Mouse (Mus musculus): ENCODE data around the gene Cenpm. TPM values are rescaled to one million over a fixed set of nuclear protein-coding genes. Genes with fewer than 3 reads are reported as not detected.

The Cenpm gene
- total RNA-seq, 2 experiments from 2014 or later, result 3.3 to 5.0 TPM

- intact Hi-C loops (cut with DNase I), result no loop called here
- no peak for DNase-seq (ENCODE audit: low spot score in 2 of 2)
Observed at GRCm38 (mm10) chr15:82204680-82205371, 39.7 kb downstream of the Cenpm start.

GRCm38 (mm10) chr15:82203611-82204351 is 40.8 kb downstream of the Cenpm start:
- DNase-seq (ENCODE audit: low spot score in 2 of 2), result no peak
- intact Hi-C loops (cut with DNase I), result no loop called here

GRCm38 (mm10) chr15:82203090-82203489 is 41.5 kb downstream of the Cenpm start:
- DNase-seq (ENCODE audit: low spot score in 2 of 2), result no peak
- intact Hi-C loops (cut with DNase I), result no loop called here

GRCm38 (mm10) chr15:82202086-82202485 is 42.5 kb downstream of the Cenpm start:
- no peak for DNase-seq (ENCODE audit: low spot score in 2 of 2)
- intact Hi-C loops (cut with DNase I), result no loop called here

GRCm38 (mm10) chr15:82199546-82199945 is 45.0 kb downstream of the Cenpm start:
- no peak for DNase-seq (ENCODE audit: low spot score in 2 of 2)
- intact Hi-C loops (cut with DNase I), result no loop called here

GRCm38 (mm10) chr15:82198342-82198741 is 46.2 kb downstream of the Cenpm start:
- no peak for DNase-seq (ENCODE audit: low spot score in 2 of 2)
- intact Hi-C loops (cut with DNase I), result no loop called here

GRCm38 (mm10) chr15:82197937-82198336 is 46.6 kb downstream of the Cenpm start:
- DNase-seq (ENCODE audit: low spot score in 2 of 2), result no peak
- intact Hi-C loops (cut with DNase I), result no loop called here

GRCm38 (mm10) chr15:82197246-82197750 is 47.2 kb downstream of the Cenpm start:
- no peak for DNase-seq (ENCODE audit: low spot score in 2 of 2)
- intact Hi-C loops (cut with DNase I), result no loop called here

- intact Hi-C loops (cut with DNase I), result no loop called here
- DNase-seq (ENCODE audit: low spot score in 2 of 2), result no peak
Observed at GRCm38 (mm10) chr15:82196300-82196699, 48.2 kb downstream of the Cenpm start.

- no peak for DNase-seq (ENCODE audit: low spot score in 2 of 2)
Observed at GRCm38 (mm10) chr15:82192617-82193016, 51.9 kb downstream of the Cenpm start.

GRCm38 (mm10) chr15:82188481-82189240 is 55.9 kb downstream of the Cenpm start:
- intact Hi-C loops (cut with DNase I), result no loop called here
- DNase-seq (ENCODE audit: low spot score in 2 of 2), result no peak

More at GRCm38 (mm10) chr15:82192617-82193016, 51.9 kb downstream of the Cenpm start:
- intact Hi-C loops (cut with DNase I), result no loop called here

- intact Hi-C loops (cut with DNase I), result no loop called here
- DNase-seq (ENCODE audit: low spot score in 2 of 2), result no peak
Observed at GRCm38 (mm10) chr15:82187924-82188323, 56.6 kb downstream of the Cenpm start.

- intact Hi-C loops (cut with DNase I), result no loop called here
Observed at GRCm38 (mm10) chr15:82187401-82187800, 57.1 kb downstream of the Cenpm start.

GRCm38 (mm10) chr15:82186931-82187330 is 57.6 kb downstream of the Cenpm start:
- DNase-seq (ENCODE audit: low spot score in 2 of 2), result peak in 1 of 2 experiments; percentile 32
- intact Hi-C loops (cut with DNase I), result no loop called here

More at GRCm38 (mm10) chr15:82187401-82187800, 57.1 kb downstream of the Cenpm start:
- no peak for DNase-seq (ENCODE audit: low spot score in 2 of 2)

GRCm38 (mm10) chr15:82186131-82186530 is 58.4 kb downstream of the Cenpm start:
- intact Hi-C loops (cut with DNase I), result no loop called here
- DNase-seq (ENCODE audit: low spot score in 2 of 2), result no peak

GRCm38 (mm10) chr15:82185062-82185783 is 59.3 kb downstream of the Cenpm start:
- intact Hi-C loops (cut with DNase I), result no loop called here

GRCm38 (mm10) chr15:82184656-82185055 is 59.9 kb downstream of the Cenpm start:
- DNase-seq (ENCODE audit: low spot score in 2 of 2), result no peak
- intact Hi-C loops (cut with DNase I), result no loop called here

More at GRCm38 (mm10) chr15:82185062-82185783, 59.3 kb downstream of the Cenpm start:
- DNase-seq (ENCODE audit: low spot score in 2 of 2), result no peak

- DNase-seq (ENCODE audit: low spot score in 2 of 2), result no peak
- intact Hi-C loops (cut with DNase I), result no loop called here
Observed at GRCm38 (mm10) chr15:82184183-82184582, 60.4 kb downstream of the Cenpm start.
